In the genomic region with DNA sequence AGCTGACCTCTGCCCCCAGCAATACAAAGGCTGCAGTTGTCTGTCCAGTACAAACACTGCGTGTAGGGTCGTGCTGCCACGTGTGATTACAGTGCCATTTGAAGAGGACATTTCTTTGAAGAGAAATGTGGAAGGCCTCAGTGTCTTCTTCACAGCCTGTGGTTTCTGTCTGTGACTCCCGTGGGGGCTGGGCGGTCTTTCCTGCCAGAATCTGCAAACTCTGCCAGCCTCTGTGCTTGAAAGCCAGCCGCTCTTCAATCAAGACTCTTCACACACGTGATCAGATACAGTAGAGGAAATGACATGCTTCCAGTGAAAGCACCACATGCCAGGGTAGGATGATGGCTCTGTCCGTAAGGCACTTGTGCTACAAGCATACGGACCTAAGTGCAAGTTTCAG, we compare ENCODE assay signal across 9 mouse cellular contexts. TPM values are rescaled to one million over a fixed set of nuclear protein-coding genes. Genes with fewer than 3 reads are reported as not detected.
DNase-seq lines count a peak whose midpoint lies in the region; ATAC-seq and TF ChIP-seq lines count a peak whose summit lies in the region.
"Had no signal": no experiment of that assay in that cellular context is flagged by ENCODE, and none has a peak within 500 bp of the region (broad histone marks: within the 10 kb centered on the region; RNA-seq: fewer than 3 reads in every experiment).

No protein-coding gene starts in this region.

- H3K36me3 ChIP-seq in liver, embryonic 13.5 days = no peaks in the 10 kb centered on the region
- no peaks in the 10 kb centered on the region for H3K36me3 ChIP-seq in liver, embryonic 11.5 days (ENCODE audit: control insufficient read depth, insufficient read depth, low read length)

- WGBS in liver, embryonic 13.5 days (ENCODE audit: insufficient replicate concordance) = 43% methylated on average over 9 of the region's 9 CpGs
- WGBS in liver, embryonic 11.5 days = 52% methylated on average over 9 of the region's 9 CpGs

- H3K9ac ChIP-seq in liver, embryonic 13.5 days = no peak overlapping the region
- H3K9ac ChIP-seq in liver, embryonic 11.5 days (ENCODE audit: low read depth, low read length) = no peak overlapping the region

- no peak overlapping the region for H3K4me3 ChIP-seq in liver, embryonic 13.5 days (replicated peaks)
- no peak overlapping the region for H3K4me3 ChIP-seq in liver, embryonic 11.5 days (ENCODE audit: low read depth, low read length)

- H3K9me3 ChIP-seq in liver, embryonic 13.5 days (replicated peaks) = no peaks in the 10 kb centered on the region
- H3K9me3 ChIP-seq in liver, embryonic 11.5 days (ENCODE audit: control insufficient read depth, low read length) = no peaks in the 10 kb centered on the region

- no peak for TF ChIP-seq POLR2A in brain, embryonic 14.5 days (IDR thresholded peaks at IDR 0.05; ENCODE audit: borderline replicate concordance, extremely low read depth, insufficient read depth, insufficient read length, poor library complexity, severe bottlenecking)

- peaks cover 18% of the 10 kb centered on the region for H3K4me1 ChIP-seq in liver, embryonic 13.5 days (replicated peaks)
- no peaks in the 10 kb centered on the region; the same call in 1 of the 2 replicates for H3K4me1 ChIP-seq in liver, embryonic 11.5 days (replicated peaks; ENCODE audit: control insufficient read depth, insufficient read depth, low read length)

- DNase-seq in liver, embryonic 13.5 days = no peak
- DNase-seq in liver, embryonic 11.5 days (ENCODE audit: low spot score) = no peak
- DNase-seq in brain, embryonic 14.5 days (ENCODE audit: low read depth) = peak; percentile 86
- peak; percentile 41 to 52 for DNase-seq in lung, postnatal 4 days
- DNase-seq in thymus, postnatal 0 days (ENCODE audit: low spot score) = peak; percentile 94
- DNase-seq in cerebellum, adult 11 months = no peak
- DNase-seq in adrenal gland, adult 18-20 months (ENCODE audit: low spot score in 2 of 2) = no peak
- no peak for DNase-seq in cerebellum, adult 11-12 months
- DNase-seq: kidney, postnatal 25 days had no signal

- ATAC-seq in liver, embryonic 13.5 days (ENCODE audit: low read depth) = peak; percentile 45
- no peak for ATAC-seq in liver, embryonic 11.5 days (replicated peaks; ENCODE audit: low FRiP score)

- H3K27ac ChIP-seq in liver, embryonic 13.5 days = no peak overlapping the region
- H3K27ac ChIP-seq in liver, embryonic 11.5 days (ENCODE audit: low read depth, low read length) = no peak overlapping the region

- H3K27me3 ChIP-seq in liver, embryonic 13.5 days = no peaks in the 10 kb centered on the region
- H3K27me3 ChIP-seq in liver, embryonic 11.5 days (replicated peaks; ENCODE audit: control insufficient read depth, insufficient read depth, low read length) = no peaks in the 10 kb centered on the region

- no peak overlapping the region for H3K4me2 ChIP-seq in liver, embryonic 13.5 days
- H3K4me2 ChIP-seq in liver, embryonic 11.5 days = no peak overlapping the region

- TF ChIP-seq CTCF in brain, embryonic 14.5 days (IDR thresholded peaks at IDR 0.05; ENCODE audit: borderline replicate concordance, extremely low read depth, insufficient read depth, insufficient read length) = no peak

RNA-seq across cellular contexts. Expression of gene Sema4d, which starts 7.4 kb away (rescaled TPM):
- polyA plus RNA-seq in liver, embryonic 13.5 days (2015; fragmentation: Nextera tagmentation; extraction: Ambion mirVana) = 6.0 and 7.6 TPM in 2 replicates
- 18.6 and 21.7 TPM in 2 replicates for polyA plus RNA-seq in liver, embryonic 11.5 days (2014; fragmentation: Nextera tagmentation; extraction: Ambion mirVana)
- 20.4 and 25.6 TPM in 2 replicates for polyA plus RNA-seq in brain, embryonic 14.5 days (2012; rRNA removed)
- polyA plus RNA-seq in thymus, postnatal 0 days (2015; fragmentation: Nextera tagmentation; extraction: Ambion mirVana) = 55.9 and 58.5 TPM in 2 replicates
- total RNA-seq in adrenal gland, adult 18-20 months (2021) = 10 to 100 TPM in 1 of 2 experiments, 1 to 10 TPM in 1; 8.0 to 13.5 TPM

RNA-seq across cellular contexts. Expression of gene Gadd45g, which starts 45.6 kb away (rescaled TPM):
- 19.5 and 20.8 TPM in 2 replicates for polyA plus RNA-seq in liver, embryonic 13.5 days (2015; fragmentation: Nextera tagmentation; extraction: Ambion mirVana)
- 29.4 and 30.4 TPM in 2 replicates for polyA plus RNA-seq in liver, embryonic 11.5 days (2014; fragmentation: Nextera tagmentation; extraction: Ambion mirVana)
- polyA plus RNA-seq in brain, embryonic 14.5 days (2012; rRNA removed) = 78.9 and 148 TPM in 2 replicates
- 14.2 and 16.1 TPM in 2 replicates for polyA plus RNA-seq in thymus, postnatal 0 days (2015; fragmentation: Nextera tagmentation; extraction: Ambion mirVana)
- total RNA-seq in adrenal gland, adult 18-20 months (2021) = 10 to 100 TPM; 44.9 to 80.0 TPM

Comparison
In these comparisons a context has a peak if more than half of its experiments do, and no peak if none do; other contexts are left out.
1. DNase-seq: peak in brain, embryonic 14.5 days (single experiment), lung, postnatal 4 days (2 of 2) and thymus, postnatal 0 days (single experiment); none in liver, embryonic 13.5 days (single experiment), liver, embryonic 11.5 days (single experiment), cerebellum, adult 11 months (single experiment), adrenal gland, adult 18-20 months (0 of 2) and cerebellum, adult 11-12 months (single experiment).